Mouse (Mus musculus) cerebellum, postnatal 25 days (tissue): ENCODE results near the gene Arhgap31.

Source experiments
- DNase-seq, 2 experiments: peaks; one replicate each; pipeline ENCODE4 v3.0.0; 2021; ENCODE audit warnings: mixed read lengths in 2 of 2

Arhgap31 gene

DNA sequence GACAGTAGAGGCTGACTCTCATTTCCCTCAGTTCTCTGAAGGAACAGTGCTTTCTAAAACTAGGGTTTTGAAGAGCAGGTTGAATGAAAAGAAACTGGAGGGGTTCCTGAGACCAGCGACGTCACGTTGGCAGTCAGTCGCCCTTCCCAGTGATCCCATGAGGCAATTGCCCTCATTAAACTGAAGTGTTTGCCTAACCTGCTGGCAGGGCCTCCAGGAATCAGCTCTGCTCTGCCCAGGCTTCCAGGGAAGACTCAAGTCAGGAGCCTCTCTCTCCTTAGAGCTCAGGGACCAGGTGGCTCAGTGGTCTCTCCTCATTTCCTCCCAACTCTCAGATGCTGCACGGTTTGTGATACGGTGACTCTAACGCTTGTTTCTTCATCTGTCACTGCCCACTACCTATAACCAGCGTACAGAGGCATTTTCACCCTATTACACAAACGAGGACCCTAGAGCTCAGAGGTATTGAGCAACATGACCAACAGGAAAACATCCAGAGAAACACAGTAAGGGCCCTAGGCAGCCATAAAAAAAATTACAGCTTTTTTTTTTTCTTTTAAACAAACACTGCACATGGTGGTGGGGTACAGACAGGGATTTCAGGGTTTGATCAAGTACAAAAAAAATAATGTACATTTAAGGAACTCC is 64.2 kb downstream of the Arhgap31 start:
- no peak for DNase-seq

DNA sequence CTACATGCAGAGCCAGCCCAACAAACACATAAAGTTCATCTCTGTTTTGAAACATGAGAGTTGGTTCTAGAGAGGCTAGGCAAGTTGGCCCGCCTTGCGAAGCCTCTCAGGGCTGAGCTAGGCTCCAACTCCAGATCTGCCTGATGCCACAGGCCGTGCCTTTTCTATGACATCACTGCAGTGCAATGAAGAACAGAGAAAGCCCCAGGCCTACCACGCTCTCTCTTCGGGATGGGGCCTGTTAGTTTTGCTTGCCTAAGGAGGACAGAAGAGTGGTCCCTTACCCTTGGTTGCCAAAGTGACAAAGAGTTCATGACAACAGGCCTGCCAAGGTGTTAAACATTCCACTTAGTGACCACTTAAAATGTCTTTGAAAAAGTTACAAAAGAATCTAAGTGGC is 64.9 kb downstream of the Arhgap31 start:
- no peak for DNase-seq

DNA sequence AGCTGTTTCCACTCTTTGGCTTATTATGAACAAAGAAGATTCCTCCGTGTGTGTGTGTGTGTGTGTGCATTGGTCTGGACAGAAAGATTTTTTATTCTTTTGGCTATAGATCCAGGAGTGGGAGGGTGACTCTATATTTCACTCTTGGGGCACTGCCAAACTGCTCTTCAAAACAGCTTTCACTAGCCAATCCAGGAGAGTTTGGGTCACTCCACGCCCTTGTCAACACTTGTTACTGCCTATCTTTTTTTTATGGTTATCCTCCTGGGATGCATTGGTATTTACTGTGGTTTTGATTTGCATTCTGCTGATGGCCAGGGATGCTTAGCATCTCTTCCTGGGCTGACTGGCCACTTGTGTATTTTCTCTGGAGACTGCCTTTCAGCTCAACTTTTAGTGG is 68.6 kb downstream of the Arhgap31 start:
- no peak for DNase-seq

DNA sequence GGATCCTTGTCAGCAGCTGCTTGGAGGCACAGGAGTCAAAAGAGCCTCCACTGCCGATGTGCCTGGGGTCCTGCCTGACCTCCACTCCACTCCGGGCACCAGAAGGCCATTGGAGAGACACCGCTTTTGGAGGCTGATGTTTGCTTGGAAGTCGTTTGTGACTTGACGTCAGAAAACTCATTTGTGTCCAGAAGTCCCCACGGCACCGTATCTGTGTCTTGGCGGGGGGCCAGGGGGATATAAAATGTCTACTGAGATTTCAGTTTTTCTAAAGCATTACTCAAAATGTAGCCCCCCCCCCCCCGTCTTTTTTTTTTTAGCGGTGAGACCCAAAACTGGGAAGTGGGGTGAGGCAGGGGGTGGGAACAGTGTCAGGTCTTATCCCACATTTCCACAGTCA is 76.0 kb downstream of the Arhgap31 start:
- DNase-seq = peak in 1 of 2 experiments; percentile 15

DNA sequence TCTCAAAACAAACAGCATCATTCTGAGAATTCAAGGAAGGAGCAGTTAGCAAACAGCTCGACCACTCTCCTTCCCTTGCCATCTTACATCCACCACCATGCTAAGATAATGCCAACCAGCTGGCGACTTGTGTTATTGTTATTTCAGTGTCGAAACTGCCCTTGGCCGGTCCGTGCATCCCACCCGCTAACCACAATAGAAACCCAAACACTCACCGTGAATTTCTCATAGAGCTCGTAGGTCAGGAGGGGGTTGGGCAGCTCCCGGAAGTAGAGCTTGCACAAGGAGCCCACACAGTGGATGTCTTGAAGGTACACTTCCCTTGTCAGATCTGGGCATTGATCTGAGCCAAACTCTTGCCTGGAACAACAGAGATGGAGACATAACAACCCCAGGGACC is 76.4 kb downstream of the Arhgap31 start:
- no peak for DNase-seq

DNA sequence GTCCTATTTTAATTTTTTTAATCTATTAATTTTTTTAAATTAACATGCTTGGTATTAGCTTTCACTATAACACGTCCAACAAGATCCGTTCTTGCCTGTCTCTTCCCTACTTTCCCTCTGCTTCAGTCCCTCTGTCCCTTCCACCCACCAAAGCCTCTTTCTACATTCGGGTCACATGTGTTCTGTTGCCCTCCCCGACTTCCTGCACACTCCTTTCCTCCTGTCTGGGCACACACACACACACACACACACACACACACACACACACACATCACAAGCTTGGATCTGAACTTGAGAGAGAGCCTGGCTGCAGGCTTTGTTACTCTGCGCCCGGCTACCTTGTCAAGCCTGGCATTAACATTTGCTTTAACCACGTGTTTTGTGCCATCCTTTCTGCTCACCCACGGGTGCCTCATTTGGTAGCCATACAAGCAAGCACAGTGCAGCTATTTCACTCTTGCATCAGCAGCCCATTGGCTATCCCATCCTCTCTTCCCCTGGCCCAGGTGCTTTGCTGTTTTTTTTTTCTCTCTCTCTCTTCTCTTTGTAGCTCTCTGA is 77.2 kb downstream of the Arhgap31 start:
- DNase-seq = no peak

DNA sequence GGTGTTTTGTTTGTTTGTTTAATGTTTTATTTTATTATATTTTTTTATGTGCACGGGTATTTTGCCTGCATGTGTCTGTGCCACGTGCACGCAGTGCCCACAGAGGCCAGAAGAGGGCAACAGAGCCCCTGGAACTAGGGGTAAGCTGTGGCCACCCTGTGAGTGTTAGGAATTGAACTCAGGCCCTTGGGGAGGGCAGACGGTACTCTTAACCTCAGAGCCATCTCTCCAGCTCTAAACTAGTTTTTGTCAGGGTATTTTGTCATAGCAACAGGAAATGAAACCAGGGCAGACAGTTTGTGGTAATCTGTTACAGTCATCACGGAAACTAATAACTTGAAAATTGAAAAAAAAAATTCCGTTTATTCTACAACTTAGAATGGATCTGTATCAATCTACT is 80.9 kb downstream of the Arhgap31 start:
- DNase-seq = peak in 1 of 2 experiments; percentile 47

DNA sequence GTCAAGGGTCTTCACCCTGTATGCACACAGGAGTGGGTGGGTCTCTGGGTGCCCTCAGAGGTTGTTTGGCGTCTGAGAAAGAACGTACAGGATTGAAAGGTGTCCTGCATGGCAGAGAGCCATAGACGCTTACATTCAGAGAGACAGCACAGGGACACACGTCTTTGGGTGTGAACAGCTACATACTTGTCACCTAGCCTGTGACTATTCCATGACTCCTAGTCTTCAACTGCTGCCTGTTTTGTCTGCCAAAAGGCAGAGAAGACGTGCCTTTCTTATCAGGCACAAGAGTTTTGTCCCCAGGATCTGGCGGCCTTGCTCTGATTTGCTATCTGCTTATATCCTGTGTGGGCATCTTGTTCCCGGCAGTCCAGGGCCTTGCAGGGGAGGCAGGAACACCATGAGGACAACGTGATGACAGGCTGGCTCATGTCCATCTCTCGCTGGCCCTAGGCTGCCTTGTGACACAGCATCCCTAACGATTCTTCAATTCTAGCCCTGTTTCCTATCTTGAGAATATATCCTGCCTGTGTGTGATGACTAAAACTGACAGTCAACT is 87.2 kb downstream of the Arhgap31 start:
- DNase-seq = peak in 1 of 2 experiments; percentile 20

DNA sequence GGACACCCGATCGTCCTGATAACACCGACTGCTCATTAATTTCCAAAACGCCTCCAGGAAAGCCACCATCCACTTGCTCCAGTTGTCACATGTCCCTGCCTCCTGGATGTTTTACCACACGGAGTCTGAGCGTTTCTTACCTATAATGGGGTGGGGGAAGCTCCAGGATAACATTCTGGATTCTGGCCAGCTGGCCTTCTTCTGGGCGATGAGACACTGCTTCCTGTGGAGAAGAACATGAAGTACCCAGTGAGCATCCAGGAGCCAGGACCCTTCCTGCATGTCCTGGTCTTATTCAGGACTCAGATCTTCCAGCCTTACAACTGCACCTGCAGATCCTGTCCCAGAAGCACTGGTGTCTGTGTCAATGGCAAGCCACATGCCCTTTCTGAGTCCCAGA is 87.7 kb downstream of the Arhgap31 start:
- DNase-seq = no peak

DNA sequence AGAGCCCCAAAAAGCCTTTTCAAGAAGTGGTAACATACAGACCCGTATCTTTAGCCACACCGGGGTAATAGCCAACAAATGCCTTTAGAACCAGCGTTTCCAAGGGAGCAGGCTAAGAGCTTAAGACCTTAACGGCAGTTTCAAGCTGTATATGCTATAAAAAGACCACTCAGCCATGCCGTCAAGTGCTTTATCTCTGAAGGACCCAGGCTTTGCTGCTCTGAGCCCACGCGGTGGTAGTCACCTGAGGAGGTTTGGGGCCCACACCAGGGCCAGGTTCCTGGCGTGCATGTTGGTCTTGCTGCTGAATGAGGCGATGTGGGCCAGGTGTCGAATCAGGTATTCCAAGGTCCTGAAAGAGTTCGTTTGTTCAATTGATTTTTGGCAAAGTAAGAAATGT is 88.8 kb downstream of the Arhgap31 start:
- no peak for DNase-seq

DNA sequence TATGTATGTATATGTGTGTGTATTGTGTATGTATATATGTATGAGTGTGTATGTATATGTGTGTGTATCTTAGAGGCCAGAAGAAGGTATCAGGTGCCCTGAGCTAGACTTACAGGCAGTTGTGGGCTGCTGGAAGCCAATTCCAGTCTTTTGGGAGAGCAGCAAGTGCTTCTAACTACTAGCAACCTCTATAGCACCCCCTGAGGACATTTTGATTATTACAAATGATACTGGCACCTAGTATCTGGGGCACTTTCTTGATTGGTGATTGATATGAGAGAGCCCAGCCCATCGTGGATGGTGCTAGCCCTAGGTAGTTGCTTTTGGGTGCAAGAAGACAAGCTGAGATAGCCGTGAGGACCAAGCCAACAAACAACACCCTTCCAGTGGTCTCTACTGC is 90.8 kb downstream of the Arhgap31 start:
- DNase-seq = no peak

DNA sequence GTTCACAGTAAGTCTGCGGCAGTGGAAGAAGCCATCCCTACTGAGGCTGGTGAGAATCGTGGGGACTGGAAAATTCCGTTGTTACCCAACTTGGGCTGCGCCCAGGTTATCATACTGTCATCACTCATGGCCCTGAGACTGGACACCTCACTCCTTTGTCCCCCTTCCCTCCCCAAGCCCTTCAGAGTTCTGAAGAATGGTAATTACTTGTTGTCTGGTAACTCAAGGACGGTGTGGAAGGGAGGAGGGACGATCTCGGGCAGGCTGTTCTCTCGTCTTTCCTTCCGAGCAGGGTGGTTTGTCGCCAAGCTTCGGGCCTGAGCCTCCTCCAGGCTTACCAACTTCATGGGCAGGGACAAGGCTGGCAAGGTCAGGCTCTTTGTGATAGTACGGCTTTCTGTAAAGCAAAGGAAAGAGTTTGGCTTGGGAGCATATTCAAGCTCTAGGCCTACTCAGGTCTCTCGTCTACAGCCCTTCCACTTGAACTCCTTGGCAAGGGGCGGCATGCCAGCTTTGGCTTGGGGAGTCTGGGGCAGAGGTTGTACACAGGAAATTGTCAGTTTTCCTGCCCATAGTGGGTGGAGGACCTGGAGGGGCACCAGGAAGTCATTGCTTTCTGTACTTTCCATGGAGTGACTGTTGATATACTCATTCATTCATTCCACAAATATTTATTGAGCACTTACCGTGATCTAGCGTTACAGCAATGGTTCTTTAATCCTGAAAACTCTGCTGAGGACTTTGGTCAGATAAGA is 92.2 kb downstream of the Arhgap31 start:
- DNase-seq = no peak

DNA sequence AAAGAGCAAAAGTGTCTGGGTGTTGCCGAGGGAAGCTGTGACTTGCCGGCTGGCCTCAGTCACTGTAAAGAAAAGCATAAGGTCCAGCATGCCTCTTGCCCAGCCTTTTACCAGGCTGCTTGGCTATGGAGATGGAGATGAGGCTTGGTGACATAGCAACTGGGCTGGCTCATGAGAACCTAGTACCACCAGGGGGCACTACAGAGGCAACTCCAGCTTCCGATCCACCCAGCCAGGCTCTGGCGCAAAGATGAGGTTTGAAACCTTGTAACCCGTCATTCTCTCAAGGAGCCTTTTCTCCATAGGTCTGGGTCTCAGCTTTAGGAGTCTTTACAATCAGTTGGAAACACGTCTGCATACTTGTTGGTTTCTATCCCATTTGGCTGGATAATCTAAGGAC is 94.0 kb downstream of the Arhgap31 start:
- peak; percentile 74 to 83 for DNase-seq

DNA sequence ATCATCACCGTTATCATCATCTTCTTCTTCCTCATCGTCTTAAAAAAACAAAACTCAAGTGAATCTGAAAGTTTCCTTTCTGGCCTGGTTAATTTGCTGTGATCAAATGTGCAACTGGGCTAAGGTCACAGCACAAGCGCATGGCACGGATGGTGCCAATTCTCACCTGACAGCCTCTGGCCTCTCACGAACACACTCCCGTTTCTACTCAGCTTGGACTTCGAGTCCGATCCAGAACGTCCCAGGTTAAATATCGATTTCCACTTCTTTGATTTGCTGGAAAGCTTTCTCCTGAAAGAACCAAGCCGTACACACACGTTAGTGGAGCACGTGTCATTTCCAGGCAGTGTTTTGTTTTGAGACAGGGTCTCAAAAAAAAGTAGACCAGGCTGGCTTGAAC is 95.1 kb downstream of the Arhgap31 start:
- no peak for DNase-seq

DNA sequence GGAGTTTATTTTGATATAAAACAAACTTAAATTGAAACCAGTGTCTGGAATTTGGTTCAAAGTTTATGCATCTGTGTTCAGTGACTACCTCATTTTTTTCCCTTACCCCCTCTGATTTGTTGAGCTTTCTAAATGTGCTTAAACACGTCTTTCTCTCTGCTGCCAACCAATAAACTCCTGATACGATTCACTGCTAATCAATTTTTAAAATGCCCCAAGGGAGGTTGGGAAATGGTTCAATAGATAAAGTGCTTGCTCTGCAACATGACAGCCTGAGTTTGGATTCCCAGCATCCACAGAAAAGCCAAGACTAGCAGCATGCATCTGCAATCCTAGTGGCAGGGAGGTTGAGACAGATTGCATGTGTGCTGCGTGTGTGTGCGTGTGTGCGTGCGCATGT is 99.4 kb downstream of the Arhgap31 start:
- no peak for DNase-seq

DNA sequence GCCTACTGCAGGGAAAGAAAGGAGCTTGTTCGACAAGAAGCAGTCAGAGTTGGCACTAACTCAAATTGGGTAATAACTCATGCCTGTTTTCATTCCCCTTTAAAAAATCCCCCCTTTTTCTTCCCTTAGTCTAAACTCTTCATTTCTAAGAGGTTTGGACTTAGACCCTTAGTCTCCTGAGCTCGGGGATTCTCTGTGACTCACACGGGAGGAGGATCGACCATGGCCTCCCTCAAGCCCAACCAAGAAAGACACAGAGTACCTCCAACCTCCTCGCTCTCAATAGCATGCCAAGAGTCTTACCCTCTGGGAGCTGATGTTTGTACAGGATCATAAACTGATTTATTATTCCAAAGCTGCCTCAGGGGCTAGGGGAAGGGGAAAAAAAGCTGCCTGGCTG is 100.4 kb downstream of the Arhgap31 start:
- no peak for DNase-seq

DNA sequence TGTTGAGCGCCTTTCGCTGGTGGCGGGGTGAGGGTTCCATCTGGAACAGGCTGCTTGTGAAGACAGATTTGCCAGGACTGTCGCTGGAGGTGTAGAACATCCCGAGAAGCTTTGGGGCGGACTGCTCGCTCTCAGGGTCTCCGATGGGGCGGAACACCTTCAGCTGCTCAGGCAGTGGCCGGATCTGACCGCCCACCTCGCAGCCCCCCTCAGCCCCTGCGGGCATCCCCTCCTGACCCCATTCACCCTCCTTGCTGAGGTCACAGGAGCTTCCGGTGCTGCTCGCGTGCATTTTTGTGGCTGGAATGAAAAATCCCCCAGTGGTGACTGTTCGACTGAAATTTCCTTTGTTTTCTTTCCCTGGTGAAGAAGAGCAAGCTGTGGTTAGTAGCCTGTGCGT is 104.0 kb downstream of the Arhgap31 start:
- no peak for DNase-seq

DNA sequence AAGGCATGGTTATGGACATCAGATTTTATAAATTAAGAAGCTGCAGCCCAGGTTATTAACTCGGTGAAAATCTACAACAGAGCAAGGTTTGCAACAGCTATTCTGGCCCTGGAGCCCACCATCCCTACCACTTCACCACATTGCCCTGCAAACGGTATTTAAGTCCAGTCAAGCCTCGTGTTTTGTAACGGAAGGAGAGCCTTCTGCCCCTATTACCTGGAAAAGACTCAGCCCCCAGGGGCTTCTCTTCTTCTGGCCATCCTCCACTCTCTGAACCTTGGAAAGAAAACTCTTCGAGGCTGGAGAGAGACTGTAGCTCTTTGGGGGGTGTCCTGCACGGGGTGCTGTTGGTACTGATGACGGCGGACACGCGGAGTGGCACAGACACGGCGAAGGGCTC is 104.4 kb downstream of the Arhgap31 start:
- no peak for DNase-seq

DNA sequence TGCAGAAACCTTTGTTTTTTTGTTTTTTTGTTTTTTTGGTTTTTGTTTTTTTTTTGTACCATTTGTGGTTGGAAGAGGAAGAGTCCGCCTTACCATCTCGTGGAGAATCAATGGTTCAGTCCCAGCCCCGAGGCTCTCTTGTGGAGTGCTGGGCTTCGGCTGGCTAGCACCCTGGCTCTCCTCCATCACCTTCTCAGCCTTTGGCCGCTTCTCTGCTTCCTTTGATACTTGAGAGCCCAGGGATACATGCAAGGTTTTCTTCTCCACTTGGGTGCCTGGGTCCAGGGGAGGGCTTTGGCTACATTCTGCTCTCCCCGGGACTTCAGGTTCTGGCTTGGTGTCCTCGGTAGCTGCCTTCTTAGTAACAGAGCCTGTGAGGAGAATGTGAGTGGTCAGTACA is 106.6 kb downstream of the Arhgap31 start:
- DNase-seq = no peak

DNA sequence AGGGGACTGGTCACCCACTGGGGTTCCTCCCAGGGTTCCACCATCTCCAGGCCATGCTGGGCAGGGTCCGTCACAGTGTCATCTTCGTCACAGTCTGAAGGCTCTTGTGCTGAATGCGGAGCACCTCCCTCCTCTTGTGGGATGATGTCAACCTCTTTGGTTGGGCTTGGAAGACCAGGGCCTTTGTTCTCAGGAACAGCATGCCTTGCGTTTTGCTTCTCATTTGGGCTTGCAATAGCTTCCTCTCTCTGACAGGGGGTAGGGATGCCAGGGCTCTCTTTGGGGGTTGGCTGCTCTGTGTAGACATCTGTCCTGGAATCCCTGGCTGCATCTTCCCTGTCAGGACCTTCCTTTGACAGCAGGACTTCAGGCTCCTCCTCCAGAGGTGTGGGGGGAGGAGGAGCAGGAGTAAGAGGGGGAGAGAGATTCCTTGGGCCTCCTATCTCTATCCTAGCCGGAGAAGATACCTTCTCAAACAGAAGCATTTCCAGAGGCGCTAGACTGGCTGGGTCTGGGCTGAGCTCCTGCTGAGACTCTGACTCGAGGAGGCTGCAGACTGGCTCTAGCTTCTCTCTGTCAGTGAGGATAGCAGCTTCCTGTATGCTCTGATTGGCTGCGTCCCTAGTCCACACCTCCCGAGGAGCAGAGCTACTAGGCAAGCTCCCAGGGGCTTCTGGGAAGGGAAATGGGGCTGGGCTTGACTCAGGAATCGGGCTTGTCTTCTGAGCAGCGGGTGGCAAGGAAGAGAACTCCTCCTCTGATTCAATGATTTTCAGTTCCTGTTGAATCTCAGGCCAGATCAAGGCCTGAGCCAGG is 109.9 kb downstream of the Arhgap31 start:
- peak; percentile 35 to 54 for DNase-seq

DNA sequence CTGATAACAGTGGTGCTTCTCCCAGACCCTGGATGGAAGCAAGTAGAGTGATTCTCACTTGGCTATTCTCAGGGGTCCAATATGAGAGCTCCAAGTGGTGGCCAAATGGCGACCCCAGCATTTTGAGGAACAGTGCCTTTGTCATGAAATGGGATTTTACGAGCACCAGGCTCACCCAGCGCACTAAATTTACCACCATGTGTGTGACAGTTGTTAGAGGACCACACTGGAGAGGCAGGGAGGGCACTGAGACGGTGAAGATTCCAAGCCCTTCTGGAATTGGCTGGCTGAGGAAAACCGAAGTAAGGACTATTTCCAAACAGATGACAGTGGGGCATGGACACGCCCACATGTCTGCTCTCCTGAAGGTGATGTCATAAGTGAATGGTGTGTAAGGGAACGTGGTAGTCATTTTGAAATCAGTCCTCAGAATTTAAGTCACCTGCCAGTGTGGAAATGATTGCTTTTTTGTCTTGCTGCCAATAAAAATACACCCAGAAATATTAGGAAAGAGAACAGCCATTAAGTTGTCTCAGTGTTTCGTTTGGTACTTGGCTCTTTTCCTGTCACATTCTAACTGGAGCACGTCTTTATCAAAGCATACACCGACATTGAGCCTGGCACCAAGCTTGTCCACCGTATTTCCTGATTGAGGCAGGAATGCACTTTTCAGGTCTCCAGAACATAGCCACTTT is 113.9 kb downstream of the Arhgap31 start:
- DNase-seq = no peak

DNA sequence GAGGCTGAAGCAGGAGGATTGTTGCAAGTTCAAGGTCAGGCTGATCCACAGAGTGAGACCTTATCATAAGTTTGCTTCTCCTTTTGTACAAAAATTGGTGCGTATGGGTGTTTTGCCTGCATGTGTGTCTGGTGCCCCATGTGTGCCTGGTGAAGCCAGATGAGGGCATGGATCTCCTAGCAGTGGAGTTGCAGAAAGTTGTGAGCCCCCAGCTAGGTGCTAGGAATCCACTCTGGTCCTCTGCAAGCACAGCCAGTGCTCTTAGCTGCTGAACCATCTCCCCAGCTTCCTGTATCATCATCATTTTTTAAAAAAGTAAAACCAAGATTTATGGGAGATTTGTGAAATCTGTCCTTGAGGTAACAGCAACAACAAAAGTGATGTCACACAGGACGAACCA is 116.4 kb downstream of the Arhgap31 start:
- no peak for DNase-seq

DNA sequence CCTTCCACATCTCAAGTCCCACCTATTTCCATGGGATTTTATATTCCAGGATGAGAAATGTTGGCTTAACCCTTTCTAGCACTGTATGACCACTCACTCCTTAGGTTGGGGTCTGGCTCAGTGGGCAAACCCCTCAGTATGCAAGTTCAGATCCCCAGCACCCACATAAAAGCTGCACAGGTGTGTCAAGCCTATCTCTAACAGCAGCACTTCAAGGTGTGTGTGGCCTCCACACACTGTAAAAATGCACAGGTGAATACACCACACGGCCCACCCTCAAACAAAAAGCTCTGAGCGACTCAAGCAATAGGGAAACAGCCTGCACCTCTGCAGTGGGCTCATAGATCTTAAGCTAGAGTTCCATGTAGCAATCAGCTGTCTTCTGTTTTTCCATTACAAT is 117.0 kb downstream of the Arhgap31 start:
- no peak for DNase-seq
